Mouse (Mus musculus): Measurements from ENCODE around the gene Helz.

Helz gene

DNA sequence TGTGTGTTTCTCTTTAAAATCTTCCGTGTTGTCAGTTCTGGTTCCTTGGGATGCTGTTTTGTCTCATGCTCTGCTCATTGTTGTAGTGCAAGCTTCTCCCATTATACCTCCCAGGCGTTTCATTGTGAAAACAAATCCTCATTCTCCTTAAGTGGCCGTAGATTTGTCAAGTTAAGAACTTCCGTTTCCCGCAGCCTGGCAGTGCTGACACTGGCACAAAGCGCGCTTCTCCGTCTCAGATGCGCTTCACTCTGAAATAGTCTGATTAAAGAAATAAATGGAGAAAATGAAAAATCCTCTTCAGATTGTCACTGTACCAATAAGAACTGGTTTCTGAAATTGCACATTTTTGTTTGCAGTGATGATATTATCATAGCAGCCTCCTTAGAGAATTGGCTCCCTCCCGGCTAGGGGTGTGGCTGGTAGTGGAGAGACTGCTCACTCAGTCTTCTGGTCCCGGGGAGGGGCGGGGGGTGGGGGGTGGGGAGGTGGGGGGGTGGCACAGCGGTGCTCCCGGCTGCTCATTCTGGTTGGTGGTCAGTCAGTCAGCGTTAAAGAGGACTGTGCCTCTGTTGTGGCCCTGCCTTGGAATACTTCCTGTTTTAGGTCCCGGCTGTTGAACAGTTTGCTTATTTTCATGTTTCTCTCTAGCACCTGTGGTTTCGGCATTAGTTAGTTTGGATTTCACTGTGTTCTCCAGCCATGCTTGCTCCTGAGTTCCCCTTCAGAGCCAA is 128.6 kb downstream of the Helz start:
- DNase-seq, result no peak

DNA sequence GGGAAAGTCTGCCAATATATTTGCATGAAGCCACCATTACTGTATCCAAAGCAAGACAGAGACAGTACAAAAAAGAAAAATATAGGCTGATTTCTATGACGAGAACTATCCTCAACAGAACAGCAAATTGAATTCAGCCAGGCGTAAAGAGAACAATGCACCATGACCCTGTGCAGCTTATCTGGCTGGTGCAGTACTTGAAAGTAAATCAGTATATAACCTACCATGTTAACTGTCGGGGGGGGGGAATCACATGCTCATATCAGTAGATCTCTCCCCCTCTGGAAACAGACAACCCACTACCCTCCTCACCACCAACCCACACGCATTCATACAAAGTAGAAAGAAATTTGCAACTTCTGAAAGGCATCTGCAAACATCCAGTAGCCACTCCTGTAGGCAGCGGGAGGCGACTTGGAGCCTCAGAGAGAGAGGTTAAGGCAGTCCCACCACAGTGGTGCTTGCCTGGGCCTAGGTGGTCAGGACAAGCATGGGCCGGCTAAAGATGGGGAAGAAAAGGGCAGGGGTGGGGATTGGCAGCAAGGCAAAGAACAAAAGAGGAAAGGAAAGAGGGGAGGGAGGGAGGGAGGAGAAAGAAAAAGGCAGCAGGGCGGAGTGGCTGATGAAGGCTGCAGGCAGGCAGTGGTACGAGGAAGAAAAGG is 135.1 kb downstream of the Helz start:
- DNase-seq, result no peak

DNA sequence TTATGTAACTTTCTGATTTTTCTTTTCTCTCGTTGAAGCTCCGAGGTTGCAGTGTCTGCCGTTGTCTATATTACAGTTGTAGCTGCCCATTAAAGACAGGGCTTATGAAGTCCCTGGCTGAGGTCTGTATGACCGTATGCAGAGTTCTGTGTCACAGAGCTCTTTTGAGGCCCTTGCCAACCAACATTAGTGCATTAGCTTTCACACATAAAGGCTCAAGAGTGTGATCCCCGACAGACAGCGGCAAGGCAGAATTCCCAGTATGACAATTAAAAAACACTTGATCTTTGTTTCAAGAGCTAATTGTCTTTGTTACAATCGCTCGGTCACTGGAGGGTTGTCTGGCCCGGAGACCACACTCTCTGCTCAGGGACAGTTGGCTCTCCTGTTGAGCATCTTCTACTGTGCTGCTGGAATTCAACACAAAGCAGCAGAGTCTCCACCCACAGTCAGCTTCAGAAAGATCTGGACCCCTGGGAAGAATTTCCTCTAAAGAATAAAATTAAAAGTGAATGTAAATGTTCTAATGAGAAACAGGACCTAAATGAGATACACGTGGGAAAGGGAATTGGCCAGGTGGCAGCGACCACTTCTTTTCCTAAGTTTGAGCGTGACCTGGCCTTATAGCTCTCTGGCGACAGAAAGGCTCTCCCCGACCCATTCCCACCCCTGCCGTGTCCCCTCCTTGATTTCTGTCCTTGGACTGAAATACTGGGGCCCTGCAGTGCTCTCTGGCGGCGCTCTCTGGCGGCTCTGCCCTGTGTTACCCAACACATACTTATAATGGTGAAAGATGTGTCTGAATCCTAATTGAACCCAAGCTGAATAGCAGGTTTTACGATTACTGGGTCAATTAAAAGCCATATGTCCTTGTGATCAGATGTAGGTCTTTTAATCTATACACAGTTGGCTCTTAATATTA is 136.1 kb downstream of the Helz start:
- DNase-seq, result no peak

DNA sequence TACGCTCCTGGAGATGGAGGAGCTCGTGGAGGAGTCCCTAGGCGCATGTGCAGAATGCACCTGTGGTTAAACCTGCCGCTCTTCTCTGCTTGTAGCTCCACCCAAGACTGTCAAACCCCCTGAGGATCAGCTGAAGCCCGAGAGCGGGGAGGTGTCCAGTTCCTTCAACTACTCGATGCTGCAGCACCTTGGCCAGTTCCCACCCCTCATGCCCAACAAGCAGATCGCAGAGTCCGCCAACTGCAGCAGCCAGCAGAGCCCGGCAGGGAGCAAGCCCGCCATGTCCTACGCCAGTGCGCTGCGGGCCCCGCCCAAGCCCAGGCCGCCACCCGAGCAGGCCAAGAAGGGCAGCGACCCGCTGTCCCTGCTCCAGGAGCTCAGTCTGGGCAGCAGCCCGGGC is 138.6 kb downstream of the Helz start:
- no peak for DNase-seq

DNA sequence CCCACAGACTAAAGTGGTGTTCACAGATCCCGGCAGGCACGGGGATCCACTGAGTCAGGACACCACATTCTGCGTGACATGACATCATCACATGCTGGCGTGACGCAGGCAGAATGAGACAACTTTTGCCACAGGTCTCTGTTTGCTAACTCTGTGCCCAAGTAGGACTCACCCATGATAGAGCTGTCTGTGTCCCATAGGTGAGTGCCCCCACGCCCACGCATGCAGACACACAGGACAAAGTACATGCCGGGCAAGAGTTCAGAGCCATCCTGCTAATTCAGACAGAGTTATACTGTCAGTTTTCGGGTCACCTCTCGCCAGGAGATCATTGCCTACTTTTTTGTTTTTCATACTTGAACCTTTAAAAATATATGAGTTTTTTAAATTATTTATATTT is 140.8 kb downstream of the Helz start:
- no peak for DNase-seq

DNA sequence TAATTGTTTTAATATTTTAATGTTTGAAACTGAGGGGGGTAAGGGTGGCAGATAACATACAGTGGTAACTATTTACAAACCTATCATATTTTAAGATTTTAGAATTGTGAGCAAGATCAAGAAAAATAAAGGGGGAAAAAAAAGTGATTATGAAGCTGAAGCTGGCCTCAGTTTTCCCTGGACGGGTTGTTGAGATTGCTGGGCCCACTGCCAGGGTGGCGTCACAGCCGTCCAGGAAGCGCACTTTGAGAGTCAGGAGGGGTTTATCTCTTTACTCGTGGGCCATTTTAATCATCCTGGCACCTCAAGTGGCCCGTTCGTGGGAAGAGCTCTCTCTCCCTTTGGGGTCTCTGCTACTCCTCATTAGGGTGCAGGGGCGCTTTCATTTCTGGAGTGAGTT is 143.8 kb downstream of the Helz start:
- DNase-seq, result peak; percentile 26

DNA sequence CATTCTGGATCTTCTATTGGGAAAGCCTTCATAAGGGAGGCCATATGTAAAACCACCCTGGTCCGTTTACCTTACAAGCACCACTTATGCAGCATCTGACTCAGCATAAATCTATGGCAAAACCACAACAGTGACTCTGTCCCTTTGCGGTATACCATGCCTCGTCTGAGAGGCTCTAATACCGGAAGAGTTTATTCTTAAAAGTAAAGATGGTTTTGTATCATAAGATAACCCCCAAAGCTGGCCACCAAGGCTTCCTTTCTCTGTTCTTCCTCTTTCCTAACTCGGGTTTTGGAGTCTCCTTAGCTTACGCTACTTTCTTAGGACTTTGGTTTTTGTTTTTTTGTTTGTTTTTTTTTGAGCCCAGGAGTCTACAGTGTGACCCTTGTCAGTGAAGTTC is 145.6 kb downstream of the Helz start:
- DNase-seq, result no peak

DNA sequence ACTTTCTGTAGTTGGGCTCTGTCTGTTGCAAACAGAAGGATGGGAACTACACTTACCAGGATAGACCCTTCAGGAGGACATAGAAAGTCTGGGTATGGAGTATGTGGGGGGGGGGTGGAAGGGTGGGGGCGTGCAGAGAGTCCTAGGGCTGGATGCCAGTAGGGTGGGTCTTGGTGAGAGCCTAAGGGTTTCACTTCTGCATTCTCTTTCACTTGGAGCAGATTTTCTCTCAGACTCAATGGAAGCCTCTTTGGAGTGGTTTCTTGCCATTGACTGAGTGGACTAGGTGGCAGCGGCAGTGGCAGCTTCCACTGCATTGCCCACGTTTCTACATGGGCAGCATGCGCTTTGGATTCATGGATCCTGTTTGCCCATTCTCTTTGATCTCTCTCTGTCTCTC is 152.2 kb downstream of the Helz start:
- DNase-seq, result no peak

DNA sequence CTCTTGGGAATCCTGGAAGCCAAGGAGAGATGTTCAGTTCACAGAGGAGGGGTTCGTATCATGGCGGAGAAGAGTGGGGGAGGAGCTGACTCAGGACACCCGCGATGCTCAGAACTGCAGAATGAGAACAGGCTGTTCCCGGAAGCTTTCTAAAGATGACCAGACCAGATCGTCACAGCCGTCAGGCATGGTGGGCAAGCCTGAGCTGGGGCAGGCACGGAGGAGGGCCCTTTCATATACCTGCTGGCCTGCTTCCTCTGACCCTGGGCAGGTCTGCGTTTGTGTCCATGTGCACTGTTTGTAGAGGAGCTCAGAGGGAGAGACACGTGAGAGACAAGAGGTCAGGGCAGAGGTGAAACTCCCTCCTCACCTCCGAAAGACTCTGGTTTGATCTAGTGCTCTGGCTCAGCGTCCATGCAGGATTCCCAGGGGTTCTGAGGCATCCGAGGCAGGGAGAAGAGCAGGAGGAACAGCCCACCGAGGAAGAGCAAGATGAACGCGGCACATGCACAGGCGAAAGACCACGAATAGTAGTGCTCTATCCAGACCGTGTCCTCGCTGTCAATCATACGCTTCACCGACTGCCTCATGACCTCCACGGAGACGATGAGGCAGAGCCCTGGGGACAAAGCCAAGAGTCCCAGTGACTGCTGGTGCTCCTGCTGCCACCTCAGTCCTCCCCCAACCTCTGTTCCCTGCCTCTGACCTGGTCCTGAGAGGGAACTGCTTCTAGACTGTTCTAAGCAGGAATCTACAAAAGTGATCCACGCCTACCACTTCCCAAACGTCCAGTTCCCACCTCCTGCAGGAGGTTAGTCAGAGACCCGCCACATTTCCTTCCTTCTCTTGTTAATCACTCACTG is 155.8 kb downstream of the Helz start:
- DNase-seq, result peak; percentile 48

DNA sequence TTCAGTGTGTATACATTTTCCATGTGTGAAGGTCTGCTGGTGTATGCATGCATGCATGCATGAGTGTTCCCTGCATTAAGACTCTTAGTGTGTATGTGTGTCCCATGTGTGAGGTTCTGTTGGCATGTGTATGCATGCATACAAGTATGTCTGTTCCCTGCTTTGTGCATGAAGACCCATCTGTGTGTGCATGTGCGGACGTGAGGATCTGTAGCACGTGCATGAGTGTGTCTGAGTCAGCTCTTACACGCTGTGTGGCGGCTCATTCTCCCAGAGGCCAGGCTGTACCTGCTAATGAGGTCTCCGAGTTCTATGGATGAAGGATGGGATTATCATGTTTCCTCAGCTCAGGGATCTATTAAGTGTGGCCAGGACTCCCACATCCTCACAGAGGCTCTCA is 157.3 kb downstream of the Helz start:
- DNase-seq, result no peak

DNA sequence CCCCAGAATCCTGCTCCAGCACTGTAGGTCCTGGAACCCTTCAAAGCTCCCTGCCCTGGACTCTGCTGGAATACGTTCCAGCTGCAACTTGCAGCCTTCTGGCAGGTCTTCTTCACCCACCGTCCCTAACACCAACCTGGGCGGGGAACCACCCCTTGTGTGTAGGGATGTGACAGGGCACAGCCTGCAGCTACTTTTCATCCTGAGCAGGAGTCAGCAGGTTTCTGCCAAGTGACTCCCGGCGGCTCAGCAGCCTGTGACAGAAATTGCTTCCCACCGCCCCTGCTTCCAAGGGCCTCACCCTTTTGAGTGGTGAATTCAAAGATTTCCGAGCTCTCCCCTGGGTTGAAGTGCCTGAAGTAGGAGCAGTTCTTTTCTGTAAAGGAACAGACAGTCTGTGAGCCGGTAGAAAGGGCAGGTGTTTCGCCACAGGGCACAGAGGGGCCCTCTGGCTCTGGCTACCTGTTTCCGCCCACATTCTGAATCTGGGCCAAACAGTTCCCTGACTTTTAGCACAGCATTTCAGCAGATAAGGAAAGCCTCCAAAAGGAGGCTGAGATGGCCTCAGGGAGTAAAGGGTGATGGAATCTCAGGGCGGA is 157.8 kb downstream of the Helz start:
- DNase-seq, result peak; percentile 32

DNA sequence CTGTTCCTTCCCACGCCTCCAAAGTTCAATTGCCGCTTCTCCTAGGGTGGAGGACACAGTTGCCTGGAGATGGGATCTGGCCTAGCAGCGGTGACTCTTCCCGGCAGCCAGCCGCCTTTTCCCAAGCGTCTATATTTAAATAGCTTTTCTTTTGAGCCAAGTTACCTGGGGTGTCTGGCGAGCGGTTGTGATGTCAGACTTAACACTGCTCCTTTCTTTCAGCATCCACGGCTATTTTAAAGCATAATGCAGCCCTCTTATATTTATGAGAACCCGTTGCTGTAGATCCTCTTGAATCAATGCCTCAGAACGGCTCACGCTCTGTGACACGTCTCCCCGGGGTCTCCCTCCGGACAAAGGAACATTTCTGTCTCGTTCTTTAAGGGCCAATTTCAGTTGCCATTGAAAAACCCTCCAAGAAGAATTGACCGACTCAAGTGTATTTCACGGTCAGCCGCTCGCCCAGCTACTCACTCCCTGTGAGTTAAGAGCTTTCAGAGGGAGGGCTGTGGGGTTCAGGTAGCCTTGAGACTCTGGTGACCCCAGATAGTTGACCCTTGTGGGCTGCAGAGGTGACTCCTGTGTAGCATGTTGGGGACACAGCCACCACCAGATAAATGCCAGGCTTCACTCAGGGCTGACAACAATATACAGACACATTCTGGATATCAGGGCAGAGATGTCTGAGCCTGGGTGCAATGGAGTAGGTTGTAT is 160.3 kb downstream of the Helz start:
- DNase-seq, result no peak

DNA sequence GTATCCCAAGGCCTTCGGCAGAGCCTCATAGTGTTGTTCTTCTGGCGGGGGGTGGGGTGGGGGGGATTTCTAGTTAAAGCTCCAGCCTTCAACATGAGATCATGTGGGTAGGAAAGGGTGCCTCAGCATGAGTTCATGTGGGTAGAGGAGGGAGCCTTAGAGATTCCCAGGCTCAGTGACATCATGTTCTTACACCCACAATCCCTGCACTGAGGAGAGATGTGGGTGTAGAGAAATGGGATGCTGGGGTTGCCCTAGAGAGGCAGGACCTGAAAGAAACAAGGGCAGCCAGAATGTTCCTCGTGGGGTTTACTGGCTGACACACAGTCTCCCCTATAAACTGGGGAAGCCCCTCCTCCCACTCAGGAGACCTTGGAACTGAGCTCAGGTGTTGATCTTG is 162.6 kb downstream of the Helz start:
- no peak for DNase-seq

DNA sequence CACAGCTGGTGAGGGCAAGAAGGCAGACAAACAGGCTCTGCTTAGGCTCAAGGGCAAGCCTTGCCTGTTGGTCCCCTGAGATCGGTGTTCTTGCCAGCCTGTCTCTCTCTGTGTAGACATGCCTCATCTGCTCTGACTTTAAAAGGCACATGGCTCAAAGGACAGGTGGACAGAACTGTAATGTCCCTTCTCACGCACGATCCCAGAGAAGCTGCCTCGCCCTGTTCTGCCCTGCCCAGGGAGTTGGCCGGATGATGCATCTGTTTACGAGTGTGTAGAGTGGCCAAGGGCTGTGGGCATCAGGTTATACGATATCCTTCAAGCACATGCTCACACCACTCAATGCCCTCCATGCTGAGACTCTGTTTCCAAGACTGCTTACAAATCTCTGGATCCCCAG is 166.6 kb downstream of the Helz start:
- no peak for DNase-seq

DNA sequence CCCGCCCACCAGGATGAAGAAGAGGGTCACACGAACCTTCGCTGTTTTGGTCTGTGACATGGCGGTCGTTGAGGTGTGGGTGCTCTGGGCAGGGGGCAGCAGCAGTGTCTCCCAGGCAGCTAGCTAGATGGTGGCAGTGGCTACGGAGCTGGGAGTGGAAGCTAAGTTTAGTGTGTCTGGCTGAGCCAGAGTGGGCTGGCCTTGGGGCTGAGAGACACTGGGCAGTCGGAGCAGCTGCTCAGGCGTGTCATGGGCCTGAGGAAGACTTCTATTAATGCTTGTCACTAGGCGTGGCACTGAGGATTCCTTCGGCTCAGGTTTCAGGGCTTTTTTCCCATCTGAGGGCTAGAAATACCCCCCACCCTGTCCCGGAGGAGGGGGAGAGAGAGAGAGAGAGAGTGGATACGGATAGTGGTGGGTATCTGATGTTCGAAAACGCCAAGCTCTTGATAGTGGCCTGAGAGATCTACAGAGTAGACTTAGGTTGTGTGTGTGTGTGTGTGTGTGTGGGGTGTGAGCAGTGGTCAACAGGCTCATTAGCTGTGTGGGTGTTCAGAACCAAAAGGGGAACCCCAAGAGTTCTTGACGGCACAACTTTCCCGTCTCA is 168.7 kb downstream of the Helz start, which contains the start of gene Cacng1:
Gene Cacng1 (minus strand): TSS at position 191 of the 607 bp plus-strand sequence.
- DNase-seq, result no peak

DNA sequence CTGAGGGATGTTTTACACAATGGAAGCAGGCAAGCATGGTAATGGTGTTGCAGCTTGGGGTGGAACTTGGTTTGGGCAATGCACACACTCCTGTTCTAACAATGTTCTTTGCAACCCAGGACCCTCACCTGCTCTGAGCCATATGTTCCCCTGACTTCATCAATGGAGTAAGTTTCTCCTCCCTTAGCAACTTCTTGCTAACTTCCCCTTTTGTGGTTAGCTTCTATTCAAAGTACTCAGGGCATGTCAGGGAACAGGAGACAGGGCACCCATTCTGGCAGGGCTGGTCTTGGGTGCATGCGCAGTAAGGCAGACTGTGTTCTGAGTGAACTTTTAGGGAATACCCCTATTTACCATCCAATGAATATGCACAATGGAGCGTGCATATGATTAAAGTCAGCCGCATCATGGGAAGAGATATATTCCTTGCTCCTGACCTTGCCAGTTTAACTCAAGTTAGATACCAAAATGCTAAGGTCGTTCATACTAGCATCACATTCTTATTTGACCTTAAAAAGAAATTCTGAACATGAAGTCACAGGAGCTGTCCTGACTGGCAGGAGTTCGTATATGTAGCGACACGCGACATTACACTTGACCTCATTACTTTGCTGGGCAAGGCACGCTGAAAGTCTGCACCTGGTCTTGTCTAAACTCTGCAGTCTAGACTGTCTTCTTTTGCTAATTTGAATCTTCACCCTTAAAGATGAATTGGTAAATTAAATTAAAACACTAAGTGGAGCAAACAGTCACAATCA is 172.7 kb downstream of the Helz start:
- no peak for DNase-seq

DNA sequence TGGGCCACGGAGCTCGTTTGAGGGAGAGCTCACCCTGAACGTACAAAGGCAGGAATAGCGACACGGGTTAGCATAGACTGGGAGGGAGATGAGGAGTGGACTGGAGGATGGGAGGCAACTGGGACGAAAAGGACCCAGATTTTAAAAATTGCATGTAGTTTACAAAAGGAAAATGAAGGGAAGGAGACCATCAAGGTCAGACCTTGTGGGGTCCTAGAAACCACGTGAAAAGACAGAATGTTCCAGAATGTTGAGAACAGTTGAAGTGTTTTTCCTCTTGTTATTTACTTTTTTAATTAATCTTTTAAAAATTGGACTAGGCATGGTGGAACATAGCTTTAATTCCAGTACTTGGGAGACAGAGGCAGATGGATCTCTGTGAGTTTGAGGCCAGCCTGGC is 173.3 kb downstream of the Helz start:
- DNase-seq, result no peak

DNA sequence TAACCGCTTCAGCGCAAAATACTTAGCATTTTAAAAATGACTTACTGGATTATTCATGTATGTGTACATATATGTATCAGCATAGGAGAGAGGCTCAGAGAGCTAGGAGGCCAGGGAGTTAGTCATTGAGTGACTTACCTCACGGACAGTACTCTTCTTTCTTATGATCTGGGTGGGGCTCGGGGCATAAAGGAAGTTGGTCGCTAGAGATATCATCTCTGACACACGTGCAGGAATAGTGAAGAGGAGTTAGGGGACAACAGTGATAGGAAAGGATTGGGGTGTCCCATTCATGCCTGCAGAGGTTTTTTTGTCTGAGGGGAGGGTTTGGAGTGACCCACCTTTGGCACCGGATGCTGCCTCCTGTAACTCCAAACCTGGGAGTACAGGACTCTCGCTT is 176.9 kb downstream of the Helz start:
- DNase-seq, result no peak

DNA sequence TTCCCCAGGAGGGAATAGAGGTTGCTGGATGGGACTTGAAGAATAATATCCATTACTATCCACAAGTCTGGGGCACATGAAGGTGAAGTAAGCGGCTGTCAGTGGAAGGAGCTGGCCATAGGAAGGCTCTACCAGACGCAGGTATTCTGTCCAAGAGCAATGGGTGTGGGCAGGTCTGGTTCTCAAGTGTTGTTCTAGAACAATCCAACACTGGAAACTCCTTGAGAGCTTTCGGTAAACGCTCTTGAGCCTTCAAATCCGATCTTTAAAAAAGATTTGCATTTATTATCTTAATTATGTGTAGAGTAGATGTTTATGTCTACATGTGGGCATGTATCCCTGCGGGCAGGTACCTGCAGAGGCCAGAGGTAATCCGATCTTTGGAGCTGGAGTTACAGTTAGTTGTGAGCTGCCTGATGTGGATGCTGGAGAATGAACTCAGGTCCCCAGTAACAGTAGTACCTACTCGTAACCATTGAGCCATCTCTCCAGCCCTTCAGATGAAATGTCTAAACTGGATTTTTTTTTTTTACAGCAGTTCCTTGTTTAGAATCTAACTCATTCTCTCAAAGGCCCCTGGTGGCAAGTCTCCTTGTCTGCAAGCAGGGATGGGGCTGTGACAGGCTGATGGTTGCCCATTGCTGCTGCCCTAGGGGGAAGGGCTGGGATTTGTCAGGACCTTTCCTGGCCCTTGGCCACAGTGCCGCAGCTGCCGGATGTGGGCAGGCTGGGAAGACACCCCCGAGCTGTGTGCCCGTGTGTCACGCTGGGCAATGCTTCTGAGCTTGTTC is 180.5 kb downstream of the Helz start:
- DNase-seq, result peak; percentile 22

Measured in kidney, postnatal 14 days (tissue).